Mouse (Mus musculus) stomach, postnatal 0 days (tissue): Measurements from ENCODE around the gene Tmem238l. TPM values are rescaled to one million over a fixed set of nuclear protein-coding genes. Genes with fewer than 3 reads are reported as not detected.
A peak's percentile ranks its signal among the peaks of the same experiment; 100 is the strongest.

ENCODE experiments used
- ATAC-seq: fragments of 200-750 bp; cut with Nextera tagmentation; 2 replicates; pipeline ENCODE4 v1.8.0; 2017; ENCODE audit not compliant: low FRiP score, low TSS enrichment
- DNase-seq: peaks from one replicate; pipeline ENCODE4 v3.0.0-alpha.2; 2016; ENCODE audit warnings: low spot score
- H3K27ac ChIP-seq: fragments of 300-500 bp; sonication (generic); replicated peaks from 2 replicates; pipeline ENCODE4 v1.5.1; 2014; ENCODE audit warnings: mild to moderate bottlenecking, control low read depth
- H3K27me3 ChIP-seq: fragments of 300-500 bp; sonication (generic); 2 replicates; pipeline ENCODE4 v1.6.1; 2014; ENCODE audit warnings: low read length; ENCODE audit not compliant: control insufficient read depth, insufficient read depth
- H3K36me3 ChIP-seq: fragments of 300-500 bp; sonication (generic); 2 replicates; pipeline ENCODE4 v1.6.1; 2014; ENCODE audit warnings: low read length, mixed read lengths; ENCODE audit not compliant: control insufficient read depth, insufficient read depth
- H3K4me1 ChIP-seq: fragments of 300-500 bp; sonication (generic); replicated peaks from 2 replicates; pipeline ENCODE4 v1.6.1; 2014; ENCODE audit warnings: antibody characterized with exemption; ENCODE audit not compliant: control insufficient read depth, insufficient read depth
- H3K4me2 ChIP-seq: fragments of 300-500 bp; sonication (generic); replicated peaks from 2 replicates; pipeline ENCODE4 v1.6.1; 2014; ENCODE audit warnings: low read depth, mild to moderate bottlenecking, control low read depth, moderate library complexity
- H3K4me3 ChIP-seq: fragments of 300-500 bp; sonication (generic); 2 replicates; pipeline ENCODE4 v1.5.1; 2014; ENCODE audit warnings: low read depth, low read length, control low read depth
- H3K9ac ChIP-seq: fragments of 300-500 bp; sonication (generic); 2 replicates; pipeline ENCODE4 v1.6.1; 2014; ENCODE audit warnings: mild to moderate bottlenecking, low read length, control low read depth, mixed read lengths
- H3K9me3 ChIP-seq: fragments of 300-500 bp; sonication (generic); 2 replicates; pipeline ENCODE4 v1.6.1; 2016; ENCODE audit warnings: low read length; ENCODE audit not compliant: control insufficient read depth
- CTCF ChIP-seq: IDR thresholded peaks from 2 replicates; pipeline ENCODE4 v1.5.1; 2016; ENCODE audit warnings: antibody characterized with exemption, low read depth, mild to moderate bottlenecking, moderate library complexity
- EP300 ChIP-seq: optimal IDR thresholded peaks from 2 replicates; pipeline ENCODE3; 2016; ENCODE audit warnings: antibody characterized with exemption
- WGBS: fragments of 180-500 bp; shearing (Covaris S2); extraction: QIAGEN DNeasy Blood & Tissue Kit; methylation state at CpG from one replicate; pipeline ENCODE4 v1.1.7; 2014; 5-methylcytosine and 5-hydroxymethylcytosine counted together
- polyA plus RNA-seq: library from polyadenylated mRNA; unstranded; fragments of >200 nt; fragmentation: Nextera tagmentation; extraction: Ambion mirVana; gene quantifications from 2 replicates; pipeline ENCODE4 v1.2.1, GENCODE M21; 2015

The Tmem238l gene
- polyA plus RNA-seq, 1 experiment from 2014 or later, result 21.4 TPM

DNA sequence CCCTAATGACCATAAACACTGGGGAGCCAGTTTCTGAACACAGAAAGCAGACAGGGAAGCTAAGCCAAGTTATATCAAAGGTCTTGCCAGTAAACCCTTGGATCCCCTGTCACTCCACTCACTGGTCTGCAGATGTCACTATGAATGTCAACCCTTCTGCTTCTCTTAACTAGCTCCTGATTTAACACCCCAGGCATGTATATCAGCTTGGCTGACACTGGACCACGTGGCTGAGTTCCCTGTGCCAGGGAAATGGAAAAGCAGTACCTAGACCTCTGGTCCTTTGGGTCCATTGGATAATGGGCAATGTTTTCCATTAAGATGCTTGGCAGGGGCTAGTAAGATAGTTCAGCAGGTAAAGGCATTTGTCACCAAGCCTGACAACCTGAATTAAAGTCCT, 37.2 kb downstream of the Tmem238l start:
- no peaks in the 10 kb centered on the region for H3K27me3 ChIP-seq
- no peak for DNase-seq
- 24% methylated on average over 1 of the region's 1 CpGs for WGBS
- no peak for ATAC-seq
- H3K9me3 ChIP-seq, result no peaks in the 10 kb centered on the region
- H3K9ac ChIP-seq, result no peak overlapping the region
- no peak overlapping the region for H3K27ac ChIP-seq
- no peaks in the 10 kb centered on the region for H3K36me3 ChIP-seq
- H3K4me1 ChIP-seq, result 0 out of 2 replicates have a peak, but pooled peaks cover 2% of the 10 kb centered on the region
- H3K4me2 ChIP-seq, result no peak overlapping the region
- no peak overlapping the region for H3K4me3 ChIP-seq
- TF ChIP-seq EP300 (no peak), CTCF (no peak)

DNA sequence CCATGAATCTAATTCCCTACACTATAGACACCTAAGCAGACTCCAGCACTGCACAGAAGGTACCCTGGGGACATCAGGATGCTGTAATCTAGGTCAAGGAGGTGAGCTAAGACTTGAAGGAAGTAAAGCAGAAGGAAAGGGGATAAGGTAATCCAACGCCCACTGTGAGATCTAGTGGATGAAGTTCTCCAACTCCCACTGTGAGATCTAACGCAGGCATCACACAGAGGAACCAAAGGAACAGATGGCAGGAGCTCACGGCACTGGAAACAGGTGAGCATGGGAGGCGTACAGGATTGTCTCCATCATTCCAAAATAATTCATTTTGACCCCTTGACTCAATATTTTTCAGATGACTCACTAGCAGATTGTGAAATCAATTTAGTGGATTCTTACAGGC, 40.0 kb downstream of the Tmem238l start:
- ATAC-seq (no peak), DNase-seq (no peak)
- no peak for TF ChIP-seq EP300
- TF ChIP-seq CTCF, result no peak
- no peak overlapping the region for H3K4me3 ChIP-seq
- no peaks in the 10 kb centered on the region for H3K9me3 ChIP-seq
- WGBS, result 67% methylated on average over 4 of the region's 4 CpGs
- no peak overlapping the region for H3K4me2 ChIP-seq
- 0 out of 2 replicates have a peak, but pooled peaks cover 2% of the 10 kb centered on the region for H3K4me1 ChIP-seq
- H3K27ac ChIP-seq, result no peak overlapping the region
- H3K27me3 ChIP-seq, result no peaks in the 10 kb centered on the region
- no peaks in the 10 kb centered on the region for H3K36me3 ChIP-seq
- H3K9ac ChIP-seq, result no peak overlapping the region

DNA sequence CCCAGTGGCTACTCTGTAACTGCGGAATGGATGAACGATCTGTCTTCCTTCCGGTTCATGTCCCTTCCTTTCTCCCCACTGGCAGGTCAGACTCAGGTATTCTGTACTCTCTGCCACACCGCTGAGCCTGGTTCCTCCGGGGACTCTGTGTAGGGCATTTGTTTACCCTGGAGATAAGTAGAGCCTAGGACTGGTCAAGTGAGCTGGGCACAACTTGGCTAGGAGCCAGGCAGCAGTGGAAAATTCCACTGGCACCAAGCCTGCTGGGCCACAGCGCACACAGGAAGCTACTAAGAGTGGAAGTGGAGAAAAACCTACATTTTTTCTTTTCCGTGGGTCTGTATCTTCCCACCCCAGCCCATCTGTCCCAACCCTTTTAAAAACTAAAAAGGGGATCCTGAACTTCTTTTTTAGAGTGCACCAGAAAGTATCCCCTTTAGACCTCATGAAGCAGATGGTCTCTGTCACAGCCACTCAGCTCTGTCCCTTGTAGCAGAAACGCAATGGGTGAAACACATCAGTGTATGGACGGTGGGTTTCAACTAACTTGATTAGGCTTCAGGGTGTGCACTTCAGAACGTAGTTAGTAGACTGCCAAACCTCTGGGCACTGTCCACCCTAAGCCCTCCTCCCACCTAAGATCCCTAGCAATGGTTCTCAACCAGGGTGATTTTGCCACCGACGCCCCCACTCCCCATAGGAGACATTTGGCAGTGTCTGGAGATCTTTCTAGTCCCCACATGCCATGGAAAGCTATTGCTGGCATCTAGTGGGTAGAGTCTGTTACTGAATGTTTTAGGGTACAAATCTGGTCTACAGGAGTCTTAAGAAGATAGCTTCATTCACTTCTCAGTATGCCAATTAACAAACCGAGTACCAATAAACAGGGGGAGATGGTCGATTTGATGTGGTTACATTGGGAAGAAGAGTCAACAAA, 42.3 kb downstream of the Tmem238l start:
- Histone ChIP-seq H3K4me2 (no peak overlapping the region), H3K4me3 (no peak overlapping the region), H3K27ac (0 out of 2 replicates have a peak overlapping the region, but pooled peaks have one; percentile 14), H3K9ac (no peak overlapping the region), H3K9me3 (no peaks in the 10 kb centered on the region), H3K36me3 (no peaks in the 10 kb centered on the region), H3K4me1 (0 out of 2 replicates have a peak, but pooled peaks cover 2% of the 10 kb centered on the region), H3K27me3 (no peaks in the 10 kb centered on the region)
- ATAC-seq (peak; percentile 96), DNase-seq (peak; percentile 93)
- TF ChIP-seq EP300 (no peak), CTCF (peak; percentile 24)
- 51% methylated on average over 14 of the region's 14 CpGs for WGBS

DNA sequence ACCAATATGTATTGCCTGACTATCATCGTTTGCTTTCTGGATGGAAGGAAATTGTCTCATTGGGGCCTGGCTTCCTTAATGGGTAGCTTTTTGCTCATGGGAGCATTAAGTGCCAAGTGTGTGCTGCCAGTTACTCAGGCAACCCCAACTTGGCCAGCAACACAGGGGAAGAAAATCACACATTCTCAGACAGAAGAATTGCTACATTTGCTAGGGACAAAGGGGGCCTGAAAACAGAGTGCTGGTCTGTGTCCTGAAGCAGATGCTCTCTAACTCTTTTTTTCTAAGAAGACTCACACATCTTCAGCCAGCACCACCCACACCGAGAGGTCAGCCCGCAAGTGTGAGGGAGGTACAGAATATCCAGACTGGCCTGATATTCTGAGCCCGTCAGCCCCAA, 44.2 kb downstream of the Tmem238l start:
- TF ChIP-seq CTCF, result no peak
- TF ChIP-seq EP300, result no peak
- H3K4me2 ChIP-seq, result no peak overlapping the region
- 84% methylated on average over 4 of the region's 4 CpGs for WGBS
- H3K36me3 ChIP-seq, result no peaks in the 10 kb centered on the region
- no peak for DNase-seq
- ATAC-seq, result no peak
- no peaks in the 10 kb centered on the region for H3K27me3 ChIP-seq
- no peak overlapping the region for H3K9ac ChIP-seq
- H3K9me3 ChIP-seq, result no peaks in the 10 kb centered on the region
- H3K27ac ChIP-seq, result no peak overlapping the region
- H3K4me3 ChIP-seq, result no peak overlapping the region
- 0 out of 2 replicates have a peak, but pooled peaks cover 2% of the 10 kb centered on the region for H3K4me1 ChIP-seq

DNA sequence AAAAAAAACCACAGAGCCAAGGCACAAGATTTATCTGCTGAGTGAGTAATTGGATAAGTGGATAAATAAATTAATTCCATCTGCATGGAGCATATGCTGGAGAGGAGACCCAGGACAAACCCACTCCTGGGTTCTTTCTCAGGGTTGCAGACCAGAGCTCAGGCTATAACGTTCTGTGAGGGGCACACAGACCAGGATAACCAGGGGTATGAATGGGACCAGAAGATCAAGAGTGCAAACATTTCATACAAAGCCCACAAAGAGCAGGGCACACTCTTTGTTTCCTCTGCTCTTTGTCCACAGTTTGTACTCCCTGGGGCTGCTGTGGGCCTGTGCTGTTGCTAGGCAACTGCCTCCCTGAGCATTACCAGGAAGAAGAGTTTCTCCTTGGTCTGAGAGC, 45.3 kb downstream of the Tmem238l start:
- H3K4me2 ChIP-seq, result no peak overlapping the region
- no peak for TF ChIP-seq EP300
- no peak for TF ChIP-seq CTCF
- peak; percentile 37 for DNase-seq
- 46% methylated on average over 1 of the region's 1 CpGs for WGBS
- no peak overlapping the region for H3K27ac ChIP-seq
- no peaks in the 10 kb centered on the region for H3K9me3 ChIP-seq
- no peaks in the 10 kb centered on the region for H3K36me3 ChIP-seq
- 0 out of 2 replicates have a peak, but pooled peaks cover 2% of the 10 kb centered on the region for H3K4me1 ChIP-seq
- H3K4me3 ChIP-seq, result no peak overlapping the region
- no peak overlapping the region for H3K9ac ChIP-seq
- no peak for ATAC-seq
- H3K27me3 ChIP-seq, result no peaks in the 10 kb centered on the region

DNA sequence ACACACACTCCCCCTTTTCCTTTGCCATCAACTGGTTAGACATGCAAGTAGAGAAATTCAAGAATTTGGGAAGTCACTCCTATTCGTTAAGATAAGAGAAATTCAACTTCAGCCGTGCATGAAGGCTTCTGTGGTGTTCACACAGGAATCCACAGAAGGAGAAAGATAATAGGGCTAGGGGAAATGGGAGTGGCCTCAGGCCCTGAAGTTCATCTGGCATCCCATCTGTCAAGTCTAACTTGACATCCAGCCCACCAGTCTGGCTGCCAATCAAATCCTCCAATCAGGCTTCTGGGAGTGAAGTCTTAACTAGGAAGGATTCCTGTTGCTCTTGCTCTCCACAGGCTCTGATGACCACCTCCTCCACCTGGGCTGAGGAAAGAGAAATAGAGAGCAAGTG, 46.5 kb downstream of the Tmem238l start:
- WGBS, result 59% methylated on average over 2 of the region's 2 CpGs
- no peaks in the 10 kb centered on the region for H3K9me3 ChIP-seq
- 0 out of 2 replicates have a peak, but pooled peaks cover 2% of the 10 kb centered on the region for H3K4me1 ChIP-seq
- DNase-seq (no peak), ATAC-seq (no peak)
- H3K27ac ChIP-seq, result no peak overlapping the region
- no peak overlapping the region for H3K4me2 ChIP-seq
- no peaks in the 10 kb centered on the region for H3K36me3 ChIP-seq
- H3K9ac ChIP-seq, result no peak overlapping the region
- TF ChIP-seq EP300 (no peak), CTCF (no peak)
- H3K4me3 ChIP-seq, result no peak overlapping the region
- H3K27me3 ChIP-seq, result no peaks in the 10 kb centered on the region
